In genomic region chr7:110091670-110092069, GRCm38 (mm10) we compare ENCODE assay signal across 12 mouse cellular contexts. TPM values are rescaled to one million over a fixed set of nuclear protein-coding genes. Genes with fewer than 3 reads are reported as not detected.
DNase-seq lines count a peak whose midpoint lies in the region; ATAC-seq and TF ChIP-seq lines count a peak whose summit lies in the region.
"Had no signal": no experiment of that assay in that cellular context is flagged by ENCODE, and none has a peak within 500 bp of the region (broad histone marks: within the 10 kb centered on the region; RNA-seq: fewer than 3 reads in every experiment).

No protein-coding gene starts in this region.

- H3K4me3 ChIP-seq in midbrain, embryonic 15.5 days: no peak overlapping the region
- H3K4me3 ChIP-seq in midbrain, embryonic 13.5 days (replicated peaks): no peak overlapping the region
- no peak overlapping the region for H3K4me3 ChIP-seq in left cerebral cortex, adult 2 months
- H3K4me3 ChIP-seq: heart, embryonic 13.5 days; liver, embryonic 12.5 days; stomach, embryonic 15.5 days had no signal

- no peaks in the 10 kb centered on the region for H3K4me1 ChIP-seq in midbrain, embryonic 15.5 days
- H3K4me1 ChIP-seq in midbrain, embryonic 13.5 days (replicated peaks): no peaks in the 10 kb centered on the region
- H3K4me1 ChIP-seq: heart, embryonic 13.5 days had no signal

- H3K27ac ChIP-seq in midbrain, embryonic 15.5 days: no peak overlapping the region
- H3K27ac ChIP-seq in midbrain, embryonic 13.5 days: no peak overlapping the region
- no peak overlapping the region; the same call in 1 of the 2 replicates for H3K27ac ChIP-seq in left cerebral cortex, adult 2 months
- H3K27ac ChIP-seq: heart, embryonic 13.5 days; liver, embryonic 12.5 days; stomach, embryonic 15.5 days had no signal

- no peak for TF ChIP-seq CTCF in left cerebral cortex, adult 2 months (IDR thresholded peaks at IDR 0.05)

- intact Hi-C loops in left cerebral cortex, adult 2 months (cut with DNase I): no loop called here

- WGBS in midbrain, embryonic 15.5 days: 61% methylated on average over 7 of the region's 7 CpGs
- WGBS in midbrain, embryonic 13.5 days: 65% methylated on average over 7 of the region's 7 CpGs

- H3K9ac ChIP-seq in midbrain, embryonic 15.5 days: no peak overlapping the region
- no peak overlapping the region for H3K9ac ChIP-seq in midbrain, embryonic 13.5 days (replicated peaks)
- H3K9ac ChIP-seq: heart, embryonic 13.5 days; liver, embryonic 12.5 days; stomach, embryonic 15.5 days had no signal

- no peaks in the 10 kb centered on the region for H3K9me3 ChIP-seq in midbrain, embryonic 15.5 days
- no peaks in the 10 kb centered on the region for H3K9me3 ChIP-seq in midbrain, embryonic 13.5 days
- H3K9me3 ChIP-seq: heart, embryonic 13.5 days; liver, embryonic 12.5 days; stomach, embryonic 15.5 days had no signal

- no peak overlapping the region for H3K4me2 ChIP-seq in midbrain, embryonic 15.5 days
- H3K4me2 ChIP-seq in midbrain, embryonic 13.5 days (replicated peaks): no peak overlapping the region
- H3K4me2 ChIP-seq: heart, embryonic 13.5 days; liver, embryonic 12.5 days; stomach, embryonic 15.5 days had no signal

- DNase-seq in cerebellum, adult 11-12 months: peak; percentile 13
- no peak for DNase-seq in cerebellum, adult 8-10 months
- DNase-seq in left cerebral cortex, adult 2 months (ENCODE audit: extremely low spot score in 1 of 2, low spot score in 2 of 2): peak; percentile 38 to 43
- peak; percentile 52 to 55 for DNase-seq in right cerebral cortex, postnatal 36 days (ENCODE audit: low spot score in 2 of 2)
- no peak for DNase-seq in thymus, postnatal 10 days (ENCODE audit: low spot score in 2 of 2)
- DNase-seq: kidney, adult 9 months had no signal

- H3K36me3 ChIP-seq in midbrain, embryonic 15.5 days (replicated peaks): peaks cover 55% of the 10 kb centered on the region
- H3K36me3 ChIP-seq in midbrain, embryonic 13.5 days: peaks cover 87% of the 10 kb centered on the region

- H3K27me3 ChIP-seq in midbrain, embryonic 15.5 days (replicated peaks): no peaks in the 10 kb centered on the region
- H3K27me3 ChIP-seq in midbrain, embryonic 13.5 days: no peaks in the 10 kb centered on the region
- H3K27me3 ChIP-seq: heart, embryonic 13.5 days; liver, embryonic 12.5 days; stomach, embryonic 15.5 days had no signal

- peak; percentile 60; the same call in 1 of the 2 replicates for ATAC-seq in midbrain, embryonic 15.5 days (replicated peaks)
- ATAC-seq in midbrain, embryonic 13.5 days: no peak
- ATAC-seq in erythroid progenitor cell, adult 5-6 weeks (replicated peaks; ENCODE audit: low FRiP score, poor library complexity, severe bottlenecking): no peak
- ATAC-seq: liver, embryonic 12.5 days had no signal

RNA-seq across cellular contexts. Expression of gene Wee1, which starts 30.2 kb away (rescaled TPM):
- 5.1 and 5.8 TPM in 2 replicates for polyA plus RNA-seq in midbrain, embryonic 15.5 days (2015; fragmentation: Nextera tagmentation; extraction: Ambion mirVana)
- 7.3 and 9.8 TPM in 2 replicates for polyA plus RNA-seq in midbrain, embryonic 13.5 days (2015; fragmentation: Nextera tagmentation; extraction: Ambion mirVana)
- 10 to 100 TPM; 25.8 to 27.0 TPM for total RNA-seq in left cerebral cortex, adult 2 months (2021)
- 34.6 and 54.9 TPM in 2 replicates for total RNA-seq in erythroid progenitor cell, adult 5-6 weeks (2015; ENCODE audit: low replicate concordance)
- total RNA-seq in erythroid progenitor cell, adult 5-6 weeks (2017; ENCODE audit: low replicate concordance): 22.3 and 28.8 TPM in 2 replicates

RNA-seq across cellular contexts. Expression of gene Zfp143, which starts 30.7 kb away (rescaled TPM):
- 16.2 and 16.7 TPM in 2 replicates for polyA plus RNA-seq in midbrain, embryonic 15.5 days (2015; fragmentation: Nextera tagmentation; extraction: Ambion mirVana)
- 23.1 and 27.1 TPM in 2 replicates for polyA plus RNA-seq in midbrain, embryonic 13.5 days (2015; fragmentation: Nextera tagmentation; extraction: Ambion mirVana)
- total RNA-seq in left cerebral cortex, adult 2 months (2021): 10 to 100 TPM; 11.3 to 12.1 TPM
- total RNA-seq in erythroid progenitor cell, adult 5-6 weeks (2015; ENCODE audit: low replicate concordance): 25.2 and 34.6 TPM in 2 replicates
- total RNA-seq in erythroid progenitor cell, adult 5-6 weeks (2017; ENCODE audit: low replicate concordance): 21.8 and 38.1 TPM in 2 replicates

Comparison
In these comparisons a context has a peak if more than half of its experiments do, and no peak if none do; other contexts are left out.
1. DNase-seq: peak in cerebellum, adult 11-12 months (single experiment), left cerebral cortex, adult 2 months (2 of 2) and right cerebral cortex, postnatal 36 days (2 of 2); none in cerebellum, adult 8-10 months (single experiment) and thymus, postnatal 10 days (0 of 2).